Mouse (Mus musculus) E14TG2a.4 (cell line): Measurements from ENCODE around the gene Rsg1.

Experiments
- CTCF ChIP-seq: conservative IDR thresholded peaks from 2 replicates; pipeline ENCODE4 v1.5.1; 2014; ENCODE audit warnings: low read length
- NANOG ChIP-seq: IDR thresholded peaks from 2 replicates; pipeline ENCODE4 v1.6.1; 2014; ENCODE audit warnings: borderline replicate concordance, low read length, mixed read lengths
- POU5F1 ChIP-seq: IDR thresholded peaks from 2 replicates; pipeline ENCODE4 v1.6.1; 2014; ENCODE audit warnings: low read length, borderline replicate concordance

GRCm38 (mm10) chr4:141242651-141243241 lies 29.0 kb downstream of the Rsg1 start:
- TF ChIP-seq CTCF: no peak
- TF ChIP-seq NANOG: no peak
- TF ChIP-seq POU5F1: no peak
